Mouse (Mus musculus) small intestine, adult 2 months (tissue): Measurements from ENCODE around the gene Ugt1a9. TPM values are rescaled to one million over a fixed set of nuclear protein-coding genes. Genes with fewer than 3 reads are reported as not detected.

Experiments used
- H3K27ac ChIP-seq: fragments of 200-500 bp; 2 replicates; pipeline ENCODE4 v1.5.1; 2012; ENCODE audit warnings: low read depth, low read length, control low read depth, inconsistent platforms; ENCODE audit not compliant: insufficient read depth
- H3K27me3 ChIP-seq: fragments of 200-500 bp; 2 replicates; pipeline ENCODE4 v1.6.1; 2012; ENCODE audit warnings: mild to moderate bottlenecking, moderate library complexity, low read length, inconsistent platforms; ENCODE audit not compliant: control insufficient read depth, insufficient read depth
- H3K36me3 ChIP-seq: fragments of 200-500 bp; 2 replicates; pipeline ENCODE4 v1.6.1; 2012; ENCODE audit warnings: mild to moderate bottlenecking, low read length, control low read depth, inconsistent platforms; ENCODE audit not compliant: control insufficient read depth, insufficient read depth
- H3K4me1 ChIP-seq: fragments of 200-500 bp; 2 replicates; pipeline ENCODE4 v1.6.1; 2012; ENCODE audit warnings: low read length, inconsistent platforms, mixed read lengths; ENCODE audit not compliant: control insufficient read depth, insufficient read depth, insufficient read length
- H3K4me3 ChIP-seq: fragments of 200-500 bp; 2 replicates; pipeline ENCODE4 v1.5.1; 2012; ENCODE audit warnings: low read depth, mild to moderate bottlenecking, control low read depth, inconsistent platforms, low read length, moderate library complexity
- CTCF ChIP-seq: fragments of 200-500 bp; IDR thresholded peaks from 2 replicates; pipeline ENCODE4 v1.5.1; 2012; ENCODE audit warnings: low read depth, mild to moderate bottlenecking, control low read depth, inconsistent platforms, low read length, moderate library complexity, mixed read lengths; ENCODE audit not compliant: insufficient replicate concordance, insufficient read length; ENCODE audit errors: extremely low read depth
- POLR2A ChIP-seq: fragments of 200-500 bp; IDR thresholded peaks from 2 replicates; pipeline ENCODE4 v1.6.1; 2012; ENCODE audit warnings: low read depth, mild to moderate bottlenecking, control low read depth, inconsistent platforms, low read length, moderate library complexity
- WGBS: fragments of 180-500 bp; shearing (Covaris S2); methylation state at CpG from one replicate; pipeline ENCODE4 v1.1.7; 2018; 5-methylcytosine and 5-hydroxymethylcytosine counted together
- polyA plus RNA-seq: library from polyadenylated mRNA; depleted of rRNA; stranded (reverse); fragments of >200 nt; gene quantifications from 2 replicates; pipeline ENCODE4 v1.2.3, GENCODE M21; 2012

Gene Ugt1a9
- polyA plus RNA-seq, 1 experiment: 0.37 TPM

- WGBS: 78% methylated on average over 6 of the region's 6 CpGs
- no peaks in the 10 kb centered on the region for H3K27me3 ChIP-seq
- no peak overlapping the region for H3K4me3 ChIP-seq
- no peaks in the 10 kb centered on the region for H3K36me3 ChIP-seq
- no peak overlapping the region for H3K27ac ChIP-seq
- no peak for TF ChIP-seq CTCF
- TF ChIP-seq POLR2A: no peak
- H3K4me1 ChIP-seq: peaks cover 3% of the 10 kb centered on the region; the same call in 1 of the 2 replicates
Observed at GRCm38 (mm10) chr1:88230981-88231802, 160.6 kb downstream of the Ugt1a9 start.

GRCm38 (mm10) chr1:88231803-88232499, 161.4 kb downstream of the Ugt1a9 start:
- TF ChIP-seq CTCF (no peak), POLR2A (no peak)
- Histone ChIP-seq H3K4me3 (no peak overlapping the region), H3K27me3 (no peaks in the 10 kb centered on the region)

DNA sequence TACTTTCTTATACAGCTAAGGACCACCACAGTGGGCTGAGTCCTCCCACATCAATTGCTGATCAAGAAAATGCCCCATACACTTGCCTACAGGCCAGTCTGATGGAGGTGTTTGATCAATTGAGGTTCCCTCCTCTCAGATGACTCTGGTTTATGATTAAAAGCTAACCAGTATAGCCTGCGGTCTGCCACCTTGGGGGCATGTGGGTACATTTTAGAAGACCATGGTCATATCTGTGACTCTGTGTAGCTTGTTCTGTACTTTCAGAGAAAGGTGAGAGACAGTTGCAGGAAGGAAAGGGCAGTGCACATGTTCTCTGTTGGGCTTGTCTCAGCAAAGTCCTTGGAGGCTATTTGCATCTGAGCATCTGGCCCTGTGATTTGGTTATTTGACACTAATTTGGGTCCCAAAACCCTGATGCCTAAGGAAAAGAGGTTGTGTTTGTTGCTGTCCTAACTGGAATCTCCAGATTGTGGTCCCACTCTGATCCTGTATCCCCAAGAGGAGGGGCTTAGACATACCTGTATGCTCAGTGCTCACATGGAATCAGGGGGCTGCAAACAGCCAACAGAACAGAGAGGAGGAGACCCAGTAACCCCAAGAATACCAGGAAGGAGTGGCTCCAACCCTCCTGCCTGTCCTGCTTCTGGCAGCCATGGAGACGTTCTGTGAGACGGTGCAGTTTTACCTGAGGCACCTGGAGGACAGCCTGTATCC, 162.2 kb downstream of the Ugt1a9 start:
- TF ChIP-seq POLR2A (no peak), CTCF (no peak)
- Histone ChIP-seq H3K27me3 (no peaks in the 10 kb centered on the region), H3K4me1 (no peaks in the 10 kb centered on the region), H3K36me3 (no peaks in the 10 kb centered on the region), H3K27ac (no peak overlapping the region), H3K4me3 (no peak overlapping the region)
- WGBS: 55% methylated on average over 3 of the region's 3 CpGs

More at GRCm38 (mm10) chr1:88231803-88232499, 161.4 kb downstream of the Ugt1a9 start:
- Histone ChIP-seq H3K4me1 (peaks cover 2% of the 10 kb centered on the region; the same call in 1 of the 2 replicates), H3K36me3 (no peaks in the 10 kb centered on the region), H3K27ac (no peak overlapping the region)
- WGBS: 69% methylated on average over 7 of the region's 7 CpGs

GRCm38 (mm10) chr1:88233421-88234247, 163.0 kb downstream of the Ugt1a9 start:
- 69% methylated on average over 14 of the region's 14 CpGs for WGBS
- H3K36me3 ChIP-seq: no peaks in the 10 kb centered on the region
- TF ChIP-seq CTCF (no peak), POLR2A (no peak)
- H3K4me3 ChIP-seq: no peak overlapping the region
- H3K27ac ChIP-seq: no peak overlapping the region
- H3K4me1 ChIP-seq: no peaks in the 10 kb centered on the region
- H3K27me3 ChIP-seq: no peaks in the 10 kb centered on the region

- Histone ChIP-seq H3K4me1 (no peaks in the 10 kb centered on the region), H3K27me3 (no peaks in the 10 kb centered on the region), H3K27ac (no peak overlapping the region), H3K4me3 (no peak overlapping the region), H3K36me3 (no peaks in the 10 kb centered on the region)
- TF ChIP-seq CTCF (no peak), POLR2A (no peak)
- 67% methylated on average over 4 of the region's 4 CpGs for WGBS
Observed at GRCm38 (mm10) chr1:88234248-88234610, 163.6 kb downstream of the Ugt1a9 start.

DNA sequence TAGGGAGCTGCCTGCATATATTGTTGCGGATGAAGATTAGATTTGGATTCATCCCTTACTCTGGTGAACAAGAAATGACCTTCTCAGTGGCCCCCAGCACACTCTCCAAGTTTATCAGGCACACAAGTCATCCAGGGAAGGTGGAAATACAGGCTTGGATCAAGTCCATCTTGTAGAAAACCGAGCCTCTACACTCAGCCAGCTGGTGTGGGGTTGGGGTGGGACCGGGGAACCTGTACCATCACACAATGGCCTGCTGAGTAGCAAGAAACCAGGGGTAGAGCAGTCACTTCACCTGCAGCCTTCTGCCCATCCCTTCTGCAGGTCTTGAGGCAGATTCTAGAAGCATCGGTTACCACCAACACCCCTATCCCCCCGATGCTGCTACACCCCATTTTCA, 164.0 kb downstream of the Ugt1a9 start:
- Histone ChIP-seq H3K27ac (no peak overlapping the region), H3K36me3 (no peaks in the 10 kb centered on the region), H3K4me1 (no peaks in the 10 kb centered on the region), H3K27me3 (no peaks in the 10 kb centered on the region), H3K4me3 (no peak overlapping the region)
- WGBS: 41% methylated on average over 5 of the region's 5 CpGs
- TF ChIP-seq CTCF: no peak
- no peak for TF ChIP-seq POLR2A
